Mouse (Mus musculus) forebrain, embryonic 11.5 days (tissue): ENCODE measurements at regions not wholly inside any gene's neighbourhood (a gene's known extent, or its start where the extent isn't known, plus 50 kb on each side); places are given as distances from the start of the nearest gene placed in this dataset.

Source experiments
- ATAC-seq: fragments of 200-750 bp; cut with Nextera tagmentation; replicated peaks from 2 replicates; pipeline ENCODE4 v1.8.0; 2017; ENCODE audit warnings: moderate TSS enrichment; ENCODE audit not compliant: low FRiP score
- DNase-seq: peaks from one replicate; pipeline ENCODE4 v3.0.0-alpha.2; 2017; ENCODE audit warnings: low spot score
- H3K27ac ChIP-seq: fragments of 300-500 bp; sonication (generic); 2 replicates; pipeline ENCODE4 v1.5.1; 2014; ENCODE audit warnings: low read depth, low read length
- H3K27me3 ChIP-seq: fragments of 300-500 bp; sonication (generic); 2 replicates; pipeline ENCODE4 v1.6.1; 2014; ENCODE audit warnings: mild to moderate bottlenecking, low read length, mixed read lengths; ENCODE audit not compliant: control insufficient read depth, insufficient read depth
- H3K36me3 ChIP-seq: fragments of 300-500 bp; sonication (generic); 2 replicates; pipeline ENCODE4 v1.6.1; 2014; ENCODE audit warnings: mild to moderate bottlenecking, low read length, moderate library complexity, mixed read lengths; ENCODE audit not compliant: control insufficient read depth, insufficient read depth
- H3K4me1 ChIP-seq: fragments of 300-500 bp; sonication (generic); replicated peaks from 2 replicates; pipeline ENCODE4 v1.6.1; 2014; ENCODE audit warnings: low read length, mixed read lengths; ENCODE audit not compliant: control insufficient read depth, insufficient read depth
- H3K4me2 ChIP-seq: fragments of 300-500 bp; sonication (generic); 2 replicates; pipeline ENCODE4 v1.6.1; 2014; ENCODE audit warnings: low read depth, mild to moderate bottlenecking, low read length, moderate library complexity, mixed read lengths; ENCODE audit not compliant: severe bottlenecking
- H3K4me3 ChIP-seq: fragments of 300-500 bp; sonication (generic); 2 replicates; pipeline ENCODE4 v1.5.1; 2014; ENCODE audit warnings: low read depth, low read length
- H3K9ac ChIP-seq: fragments of 300-500 bp; sonication (generic); 2 replicates; pipeline ENCODE4 v1.6.1; 2014; ENCODE audit warnings: low read length
- H3K9me3 ChIP-seq: fragments of 300-500 bp; sonication (generic); 2 replicates; pipeline ENCODE4 v1.6.1; 2016; ENCODE audit warnings: low read length, mixed read lengths; ENCODE audit not compliant: control insufficient read depth
- WGBS: fragments of 180-500 bp; shearing (Covaris S2); extraction: QIAGEN DNeasy Blood & Tissue Kit; methylation state at CpG from one replicate; pipeline ENCODE4 v1.1.7; 2014; 5-methylcytosine and 5-hydroxymethylcytosine counted together

DNA sequence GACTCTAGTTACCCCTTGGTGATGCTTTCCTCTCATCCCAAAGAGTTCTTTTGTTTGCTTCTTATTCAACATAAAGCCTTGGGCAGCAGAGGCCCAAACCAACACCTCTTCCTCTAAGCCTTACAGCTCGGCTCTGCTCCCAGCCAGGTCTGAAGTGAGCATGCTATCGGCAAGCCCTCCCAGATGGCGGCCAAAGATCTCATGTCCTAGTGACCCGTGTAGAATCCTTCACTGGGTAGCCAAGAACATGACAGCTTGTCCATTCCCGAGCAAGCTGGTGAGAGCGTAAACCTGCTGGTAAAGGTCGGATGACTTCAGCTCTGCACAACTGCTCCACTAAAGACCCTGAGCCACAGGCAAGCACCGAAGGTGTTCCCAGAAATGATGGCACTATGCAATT is 568.4 kb downstream of the Tmem132b start:
- no peak overlapping the region for H3K27ac ChIP-seq
- no peaks in the 10 kb centered on the region for H3K36me3 ChIP-seq
- no peak overlapping the region for H3K9ac ChIP-seq
- no peak overlapping the region for H3K4me3 ChIP-seq
- H3K4me1 ChIP-seq = no peaks in the 10 kb centered on the region
- ATAC-seq = no peak
- DNase-seq = no peak
- no peaks in the 10 kb centered on the region for H3K27me3 ChIP-seq
- no peak overlapping the region for H3K4me2 ChIP-seq
- H3K9me3 ChIP-seq = no peaks in the 10 kb centered on the region
- 90% methylated on average over 8 of the region's 8 CpGs for WGBS

DNA sequence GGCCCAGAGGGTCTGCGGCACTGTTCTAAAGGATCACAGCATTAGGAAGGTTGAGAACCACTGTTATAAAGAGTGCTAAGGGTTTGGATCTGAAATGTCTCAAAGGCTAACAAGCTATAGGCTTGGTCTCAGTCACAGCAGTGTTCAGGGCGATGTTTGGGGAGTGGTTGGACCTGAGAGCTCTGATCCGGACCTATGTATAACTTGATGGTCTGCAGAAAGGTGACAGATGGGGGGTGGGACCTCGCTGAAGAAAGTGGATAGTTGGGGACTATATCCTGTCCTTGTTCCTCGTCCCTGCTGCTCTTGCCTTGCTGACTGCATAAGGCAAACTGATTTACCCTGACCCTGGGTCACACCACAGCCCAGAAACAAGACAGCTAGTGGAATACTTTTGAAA is 572.9 kb downstream of the Tmem132b start:
- 88% methylated on average over 5 of the region's 5 CpGs for WGBS
- Histone ChIP-seq H3K36me3 (no peaks in the 10 kb centered on the region), H3K4me1 (no peaks in the 10 kb centered on the region), H3K4me3 (no peak overlapping the region), H3K9ac (no peak overlapping the region), H3K9me3 (no peaks in the 10 kb centered on the region), H3K27ac (no peak overlapping the region), H3K27me3 (no peaks in the 10 kb centered on the region), H3K4me2 (no peak overlapping the region)
- no peak for DNase-seq
- no peak for ATAC-seq

DNA sequence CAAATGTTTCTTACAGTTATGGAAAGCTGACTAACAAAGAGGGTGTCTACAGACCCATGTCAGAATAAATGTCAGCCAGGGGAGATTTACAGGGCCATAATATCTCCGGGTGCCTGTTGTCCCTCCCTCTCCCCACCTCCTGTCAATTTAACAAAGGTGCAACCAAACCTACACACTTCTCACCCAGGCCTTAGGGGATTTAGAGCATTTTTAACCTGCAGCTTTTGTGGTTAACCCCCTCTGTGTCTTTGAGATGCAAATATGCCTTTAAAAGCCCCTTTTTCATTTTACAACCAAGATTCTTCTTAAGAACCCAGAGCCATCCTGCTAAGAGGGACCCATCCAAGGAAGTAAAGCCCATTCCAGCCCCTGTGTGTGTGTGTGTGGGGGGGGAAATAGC is 573.3 kb downstream of the Tmem132b start:
- WGBS = 54% methylated on average over 1 of the region's 1 CpGs
- ATAC-seq (no peak), DNase-seq (no peak)
- no peak overlapping the region for H3K9ac ChIP-seq
- H3K36me3 ChIP-seq = no peaks in the 10 kb centered on the region
- no peaks in the 10 kb centered on the region for H3K9me3 ChIP-seq
- no peak overlapping the region for H3K4me2 ChIP-seq
- H3K27ac ChIP-seq = no peak overlapping the region
- H3K4me1 ChIP-seq = no peaks in the 10 kb centered on the region
- no peak overlapping the region for H3K4me3 ChIP-seq
- no peaks in the 10 kb centered on the region for H3K27me3 ChIP-seq

DNA sequence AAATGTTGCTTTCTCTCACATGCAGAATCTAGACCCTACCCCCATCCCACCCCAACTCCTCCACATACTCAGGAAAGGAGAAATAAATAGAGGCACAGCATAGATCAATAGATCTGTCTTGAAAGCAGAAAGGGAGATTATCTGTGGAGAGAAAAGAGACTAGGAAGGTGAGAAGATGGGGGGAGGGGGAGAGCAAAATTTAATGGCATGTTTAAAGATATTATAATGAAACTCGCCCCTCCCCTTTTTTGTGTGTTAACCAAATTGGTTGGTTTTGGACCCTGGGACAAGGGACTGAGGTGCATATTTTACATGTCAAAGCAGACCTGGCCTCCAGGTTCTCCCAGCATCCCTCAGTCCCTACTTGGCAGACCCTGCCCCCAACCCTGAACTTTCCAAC is 573.9 kb downstream of the Tmem132b start:
- ATAC-seq = no peak
- 94% methylated on average over 1 of the region's 1 CpGs for WGBS
- H3K27ac ChIP-seq = no peak overlapping the region

DNA sequence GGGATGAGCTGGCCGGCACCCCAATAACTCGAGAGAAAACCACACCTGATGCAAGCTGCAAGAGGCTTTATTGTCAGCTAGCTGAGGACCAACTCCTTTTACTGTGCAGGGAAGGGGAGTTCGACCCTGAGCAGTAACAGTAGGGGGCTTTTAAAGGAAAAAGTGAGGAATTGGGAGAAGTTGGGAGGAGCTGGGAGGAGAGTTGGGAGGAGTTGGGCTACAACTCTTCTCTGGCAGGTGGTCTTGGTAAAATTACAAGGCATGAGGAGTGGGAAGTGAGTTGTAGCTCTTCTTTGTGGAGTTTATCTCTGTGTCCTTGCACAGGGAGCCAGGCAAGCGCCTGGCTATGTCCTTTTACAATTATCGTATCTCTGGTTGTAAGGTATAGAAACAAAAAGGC is 575.4 kb downstream of the Tmem132b start:
- 84% methylated on average over 5 of the region's 5 CpGs for WGBS
- no peak for ATAC-seq
- no peaks in the 10 kb centered on the region for H3K9me3 ChIP-seq
- no peaks in the 10 kb centered on the region for H3K4me1 ChIP-seq
- no peak overlapping the region for H3K9ac ChIP-seq
- no peak overlapping the region for H3K27ac ChIP-seq
- no peaks in the 10 kb centered on the region for H3K27me3 ChIP-seq
- H3K36me3 ChIP-seq = no peaks in the 10 kb centered on the region
- no peak overlapping the region for H3K4me3 ChIP-seq
- no peak overlapping the region for H3K4me2 ChIP-seq
- no peak for DNase-seq

More for the DNA sequence above, 573.9 kb downstream of the Tmem132b start:
- Histone ChIP-seq H3K4me3 (no peak overlapping the region), H3K9me3 (no peaks in the 10 kb centered on the region), H3K4me2 (no peak overlapping the region), H3K36me3 (no peaks in the 10 kb centered on the region), H3K27me3 (no peaks in the 10 kb centered on the region), H3K9ac (no peak overlapping the region), H3K4me1 (no peaks in the 10 kb centered on the region)
- no peak for DNase-seq

DNA sequence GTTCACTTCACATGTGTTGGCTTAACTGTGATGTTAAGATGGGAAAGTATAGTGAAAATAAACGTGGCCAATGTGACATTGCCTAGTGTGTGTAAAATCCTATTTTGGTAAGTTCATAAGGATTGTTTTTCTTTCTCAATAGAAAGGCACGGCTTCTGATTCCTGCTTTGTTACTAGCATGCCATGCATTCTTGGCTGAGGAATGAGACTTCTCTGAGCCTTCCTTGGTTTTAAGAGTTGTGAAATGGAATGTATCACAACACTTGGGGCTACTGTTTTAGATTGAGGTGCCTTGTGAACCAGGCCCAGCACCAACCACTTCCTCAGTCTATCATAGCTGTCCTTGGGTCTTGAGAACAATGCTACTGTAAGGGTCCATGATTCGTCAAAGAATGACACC is 577.3 kb downstream of the Tmem132b start:
- H3K9me3 ChIP-seq = no peaks in the 10 kb centered on the region
- WGBS = 73% methylated on average over 3 of the region's 3 CpGs
- H3K36me3 ChIP-seq = no peaks in the 10 kb centered on the region
- DNase-seq (no peak), ATAC-seq (no peak)
- no peaks in the 10 kb centered on the region for H3K4me1 ChIP-seq
- no peak overlapping the region for H3K9ac ChIP-seq
- H3K27ac ChIP-seq = no peak overlapping the region
- H3K4me3 ChIP-seq = no peak overlapping the region
- H3K27me3 ChIP-seq = no peaks in the 10 kb centered on the region
- no peak overlapping the region for H3K4me2 ChIP-seq

DNA sequence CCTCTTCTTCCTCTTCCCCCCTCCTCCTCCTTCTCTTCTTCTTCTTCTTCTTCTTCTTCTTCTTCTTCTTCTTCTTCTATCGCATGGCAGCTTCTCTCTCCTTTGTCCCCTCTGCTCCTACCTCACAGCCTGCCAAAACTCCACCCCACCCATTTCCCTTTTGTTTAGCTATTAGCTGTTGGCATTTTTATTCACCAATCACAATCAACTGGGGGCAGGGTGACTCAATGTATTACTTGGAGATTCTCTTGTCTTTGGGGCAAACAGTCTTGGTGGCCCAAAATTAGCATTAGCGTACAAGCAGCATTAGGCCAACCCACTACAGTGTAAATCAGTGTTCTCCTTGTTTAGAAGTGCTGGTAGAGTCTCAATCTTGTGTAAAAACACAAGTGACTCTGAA is 585.7 kb downstream of the Tmem132b start:
- no peaks in the 10 kb centered on the region for H3K4me1 ChIP-seq
- no peak overlapping the region for H3K9ac ChIP-seq
- H3K27me3 ChIP-seq = no peaks in the 10 kb centered on the region
- WGBS = 94% methylated on average over 2 of the region's 2 CpGs
- H3K36me3 ChIP-seq = no peaks in the 10 kb centered on the region
- no peak for DNase-seq
- no peak overlapping the region for H3K4me3 ChIP-seq
- no peak for ATAC-seq
- H3K4me2 ChIP-seq = no peak overlapping the region
- H3K27ac ChIP-seq = no peak overlapping the region
- no peaks in the 10 kb centered on the region for H3K9me3 ChIP-seq

DNA sequence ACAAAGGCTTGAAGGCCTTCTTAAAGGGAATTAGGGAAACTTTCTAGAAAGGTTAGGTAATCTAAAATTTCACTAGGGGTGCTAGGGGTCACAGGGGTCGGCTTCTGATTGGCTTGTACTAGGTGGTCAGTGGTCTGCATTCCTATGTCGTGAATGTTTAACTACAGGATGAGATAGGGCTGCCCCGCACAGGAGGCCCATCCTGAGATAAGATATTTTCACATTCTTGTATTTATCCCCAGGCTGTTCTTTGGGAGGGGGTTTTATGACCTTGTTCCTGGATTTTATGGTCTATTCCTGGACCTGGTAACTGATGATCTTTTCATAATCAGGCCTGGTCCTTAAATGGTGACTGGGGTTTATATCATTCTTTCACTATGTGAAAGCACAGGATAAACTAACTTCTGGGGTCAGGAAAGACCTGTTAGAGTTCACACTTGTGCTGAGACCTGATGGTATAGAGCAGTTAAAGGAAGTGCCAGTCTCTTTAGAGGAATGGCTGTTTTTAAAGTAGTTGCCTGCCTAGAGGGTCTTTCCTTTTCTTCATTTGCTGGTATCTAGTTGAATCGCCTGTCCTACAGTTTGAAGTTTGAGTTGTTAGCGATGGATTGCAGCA is 586.4 kb downstream of the Tmem132b start:
- ATAC-seq (no peak), DNase-seq (no peak)
- 86% methylated on average over 5 of the region's 5 CpGs for WGBS
- no peaks in the 10 kb centered on the region for H3K27me3 ChIP-seq
- H3K4me2 ChIP-seq = no peak overlapping the region
- no peaks in the 10 kb centered on the region for H3K36me3 ChIP-seq
- H3K27ac ChIP-seq = no peak overlapping the region
- no peaks in the 10 kb centered on the region for H3K9me3 ChIP-seq
- no peak overlapping the region for H3K4me3 ChIP-seq
- H3K4me1 ChIP-seq = no peaks in the 10 kb centered on the region
- H3K9ac ChIP-seq = no peak overlapping the region

DNA sequence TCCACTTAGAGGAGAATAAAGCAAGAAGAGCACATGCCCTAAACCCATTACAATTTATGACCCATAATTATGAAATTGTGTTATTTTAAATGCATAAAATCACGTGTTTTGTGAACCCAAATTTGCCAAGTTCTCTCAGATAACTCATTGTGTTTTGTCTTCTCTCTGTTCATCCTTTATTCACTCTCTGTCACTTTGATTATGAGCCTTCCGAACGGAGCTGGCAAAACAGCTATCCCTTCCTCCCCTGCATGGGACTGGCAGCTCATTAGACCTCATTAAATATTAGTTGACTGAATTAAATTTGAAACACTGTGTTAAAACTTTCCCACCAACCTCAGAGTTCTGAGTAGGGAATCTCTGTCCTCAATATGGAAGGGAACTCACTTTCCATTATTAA is 587.2 kb downstream of the Tmem132b start:
- WGBS = 77% methylated on average over 3 of the region's 3 CpGs
- no peak overlapping the region for H3K4me2 ChIP-seq
- H3K27me3 ChIP-seq = no peaks in the 10 kb centered on the region
- H3K9ac ChIP-seq = no peak overlapping the region
- H3K36me3 ChIP-seq = no peaks in the 10 kb centered on the region
- no peaks in the 10 kb centered on the region for H3K4me1 ChIP-seq
- DNase-seq = no peak
- H3K27ac ChIP-seq = no peak overlapping the region
- ATAC-seq = no peak
- H3K9me3 ChIP-seq = no peaks in the 10 kb centered on the region
- no peak overlapping the region for H3K4me3 ChIP-seq
